Mouse (Mus musculus) lung, postnatal 0 days (tissue): ENCODE measurements around the gene Opa3. TPM values are rescaled to one million over a fixed set of nuclear protein-coding genes. Genes with fewer than 3 reads are reported as not detected.

Experiments
- ATAC-seq: fragments of 200-750 bp; cut with Nextera tagmentation; 2 replicates; pipeline ENCODE4 v1.8.0; 2017; ENCODE audit warnings: moderate library complexity
- DNase-seq: peaks from one replicate; pipeline ENCODE4 v3.0.0-alpha.2; 2016; ENCODE audit warnings: low spot score
- H3K27ac ChIP-seq: fragments of 300-500 bp; sonication (generic); 2 replicates; pipeline ENCODE4 v1.5.1; 2014; ENCODE audit warnings: antibody characterized with exemption, mild to moderate bottlenecking, low read length, mixed read lengths
- H3K27me3 ChIP-seq: fragments of 300-500 bp; sonication (generic); replicated peaks from 2 replicates; pipeline ENCODE4 v1.6.1; 2014; ENCODE audit warnings: low read length, mixed read lengths; ENCODE audit not compliant: insufficient read depth
- H3K36me3 ChIP-seq: fragments of 300-500 bp; sonication (generic); 2 replicates; pipeline ENCODE4 v1.6.1; 2014; ENCODE audit warnings: low read length, mixed read lengths; ENCODE audit not compliant: insufficient read depth
- H3K4me1 ChIP-seq: fragments of 300-500 bp; sonication (generic); 2 replicates; pipeline ENCODE4 v1.6.1; 2014; ENCODE audit warnings: antibody characterized with exemption, low read depth, low read length, mixed read lengths; ENCODE audit not compliant: insufficient read depth
- H3K4me2 ChIP-seq: fragments of 300-500 bp; sonication (generic); replicated peaks from 2 replicates; pipeline ENCODE4 v1.6.1; 2014; ENCODE audit warnings: low read depth, mild to moderate bottlenecking, low read length, moderate library complexity, mixed read lengths
- H3K4me3 ChIP-seq: fragments of 300-500 bp; sonication (generic); 2 replicates; pipeline ENCODE4 v1.5.1; 2014; ENCODE audit warnings: low read depth, low read length
- H3K9ac ChIP-seq: fragments of 300-500 bp; sonication (generic); replicated peaks from 2 replicates; pipeline ENCODE4 v1.6.1; 2014; ENCODE audit warnings: low read depth, mild to moderate bottlenecking
- H3K9me3 ChIP-seq: fragments of 300-500 bp; sonication (generic); 2 replicates; pipeline ENCODE4 v1.6.1; 2016; ENCODE audit warnings: low read length, mixed read lengths
- CTCF ChIP-seq: IDR thresholded peaks from 2 replicates; pipeline ENCODE4 v1.5.1; 2016; ENCODE audit warnings: antibody characterized with exemption, mild to moderate bottlenecking
- EP300 ChIP-seq: IDR thresholded peaks from 2 replicates; pipeline ENCODE4 v1.6.1; 2016; ENCODE audit warnings: antibody characterized with exemption, mild to moderate bottlenecking, control low read depth
- WGBS: fragments of 180-500 bp; shearing (Covaris S2); extraction: QIAGEN DNeasy Blood & Tissue Kit; methylation state at CpG from one replicate; pipeline ENCODE4 v1.1.7; 2014; 5-methylcytosine and 5-hydroxymethylcytosine counted together
- polyA plus RNA-seq: library from polyadenylated mRNA; unstranded; fragments of >200 nt; fragmentation: Nextera tagmentation; extraction: Ambion mirVana; gene quantifications from 2 replicates; pipeline ENCODE4 v1.2.1, GENCODE M21; 2015

The Opa3 gene
- polyA plus RNA-seq, 1 experiment from 2014 or later = 19.0 TPM

- no peaks in the 10 kb centered on the region for H3K36me3 ChIP-seq
- no peaks in the 10 kb centered on the region for H3K9me3 ChIP-seq
- ATAC-seq (no peak), DNase-seq (no peak)
- 59% methylated on average over 3 of the region's 3 CpGs for WGBS
- H3K4me3 ChIP-seq = no peak overlapping the region
- no peak overlapping the region for H3K9ac ChIP-seq
- TF ChIP-seq CTCF = peak; percentile 22; the same call in 1 of the 2 replicates
- TF ChIP-seq EP300 = no peak
- H3K4me2 ChIP-seq = no peak overlapping the region
- no peak overlapping the region for H3K27ac ChIP-seq
- no peaks in the 10 kb centered on the region for H3K4me1 ChIP-seq
- no peaks in the 10 kb centered on the region for H3K27me3 ChIP-seq
These were observed 8.1 kb upstream of the Opa3 start for GRCm38 (mm10) chr7:19220061-19220460.

DNA sequence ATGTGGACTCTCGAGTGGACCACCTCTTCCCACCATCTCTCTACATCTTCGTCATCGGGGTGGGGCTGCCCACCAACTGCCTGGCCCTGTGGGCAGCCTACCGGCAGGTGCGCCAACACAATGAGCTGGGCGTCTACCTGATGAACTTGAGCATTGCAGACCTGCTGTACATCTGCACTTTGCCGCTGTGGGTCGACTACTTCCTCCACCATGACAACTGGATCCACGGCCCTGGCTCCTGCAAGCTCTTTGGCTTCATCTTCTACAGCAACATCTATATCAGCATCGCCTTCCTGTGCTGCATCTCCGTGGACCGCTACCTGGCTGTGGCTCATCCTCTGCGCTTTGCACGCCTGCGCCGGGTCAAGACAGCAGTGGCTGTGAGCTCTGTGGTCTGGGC lies 5.9 kb upstream of the Opa3 start:
- DNase-seq (no peak), ATAC-seq (no peak)
- 89% methylated on average over 16 of the region's 16 CpGs for WGBS

DNA sequence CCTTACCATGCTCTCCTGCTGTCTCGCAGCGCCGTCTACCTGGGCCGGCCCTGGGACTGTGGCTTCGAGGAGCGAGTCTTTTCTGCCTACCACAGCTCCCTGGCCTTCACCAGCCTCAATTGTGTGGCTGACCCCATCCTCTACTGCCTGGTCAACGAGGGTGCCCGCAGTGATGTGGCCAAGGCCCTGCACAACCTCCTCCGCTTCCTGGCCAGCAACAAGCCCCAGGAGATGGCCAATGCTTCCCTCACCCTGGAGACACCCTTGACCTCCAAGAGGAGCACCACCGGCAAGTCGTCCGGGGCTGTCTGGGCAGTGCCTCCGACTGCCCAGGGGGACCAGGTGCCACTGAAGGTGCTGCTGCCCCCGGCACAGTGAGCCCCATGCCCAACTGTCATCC lies 5.3 kb upstream of the Opa3 start:
- no peak for ATAC-seq
- H3K36me3 ChIP-seq = no peaks in the 10 kb centered on the region
- H3K9ac ChIP-seq = no peak overlapping the region
- no peak overlapping the region for H3K27ac ChIP-seq
- no peaks in the 10 kb centered on the region for H3K27me3 ChIP-seq
- H3K9me3 ChIP-seq = no peaks in the 10 kb centered on the region
- DNase-seq = no peak
- H3K4me1 ChIP-seq = peaks cover 5% of the 10 kb centered on the region; the same call in 1 of the 2 replicates
- H3K4me3 ChIP-seq = no peak overlapping the region
- TF ChIP-seq EP300 (no peak), CTCF (no peak)
- H3K4me2 ChIP-seq = no peak overlapping the region
- 81% methylated on average over 14 of the region's 14 CpGs for WGBS

More for the DNA sequence above, 5.9 kb upstream of the Opa3 start:
- peaks cover 5% of the 10 kb centered on the region; the same call in 1 of the 2 replicates for H3K4me1 ChIP-seq
- H3K9me3 ChIP-seq = no peaks in the 10 kb centered on the region
- no peak overlapping the region for H3K9ac ChIP-seq
- TF ChIP-seq EP300 (no peak), CTCF (no peak)
- H3K27me3 ChIP-seq = no peaks in the 10 kb centered on the region
- no peak overlapping the region for H3K27ac ChIP-seq
- H3K4me3 ChIP-seq = no peak overlapping the region
- no peaks in the 10 kb centered on the region for H3K36me3 ChIP-seq
- H3K4me2 ChIP-seq = no peak overlapping the region

DNA sequence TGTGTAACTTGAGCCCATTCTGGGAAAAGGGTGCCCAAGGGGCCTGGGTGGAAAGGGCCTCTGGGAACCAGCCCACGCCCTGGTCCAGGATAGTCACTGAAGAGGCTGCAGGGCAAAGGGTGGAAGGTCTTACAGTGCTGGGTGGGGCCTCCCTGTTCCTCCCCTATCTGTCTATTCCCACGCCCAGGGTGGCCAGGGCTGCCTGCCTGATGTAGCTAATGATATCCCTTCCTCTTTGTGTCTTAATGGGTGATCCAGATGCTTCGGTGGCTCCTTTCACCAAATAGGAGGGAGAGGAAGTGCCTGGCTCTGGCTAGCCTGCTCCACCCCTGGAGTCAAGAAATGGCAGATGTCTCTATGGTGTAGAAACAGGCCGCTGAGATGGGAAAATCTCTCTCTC lies 3.2 kb upstream of the Opa3 start:
- Histone ChIP-seq H3K4me1 (peaks cover 8% of the 10 kb centered on the region), H3K27ac (no peak overlapping the region), H3K4me2 (no peak overlapping the region), H3K9ac (no peak overlapping the region), H3K27me3 (no peaks in the 10 kb centered on the region), H3K36me3 (no peaks in the 10 kb centered on the region), H3K9me3 (no peaks in the 10 kb centered on the region), H3K4me3 (no peak overlapping the region)
- no peak for TF ChIP-seq CTCF
- no peak for TF ChIP-seq EP300
- DNase-seq = no peak
- 84% methylated on average over 4 of the region's 4 CpGs for WGBS
- no peak for ATAC-seq

DNA sequence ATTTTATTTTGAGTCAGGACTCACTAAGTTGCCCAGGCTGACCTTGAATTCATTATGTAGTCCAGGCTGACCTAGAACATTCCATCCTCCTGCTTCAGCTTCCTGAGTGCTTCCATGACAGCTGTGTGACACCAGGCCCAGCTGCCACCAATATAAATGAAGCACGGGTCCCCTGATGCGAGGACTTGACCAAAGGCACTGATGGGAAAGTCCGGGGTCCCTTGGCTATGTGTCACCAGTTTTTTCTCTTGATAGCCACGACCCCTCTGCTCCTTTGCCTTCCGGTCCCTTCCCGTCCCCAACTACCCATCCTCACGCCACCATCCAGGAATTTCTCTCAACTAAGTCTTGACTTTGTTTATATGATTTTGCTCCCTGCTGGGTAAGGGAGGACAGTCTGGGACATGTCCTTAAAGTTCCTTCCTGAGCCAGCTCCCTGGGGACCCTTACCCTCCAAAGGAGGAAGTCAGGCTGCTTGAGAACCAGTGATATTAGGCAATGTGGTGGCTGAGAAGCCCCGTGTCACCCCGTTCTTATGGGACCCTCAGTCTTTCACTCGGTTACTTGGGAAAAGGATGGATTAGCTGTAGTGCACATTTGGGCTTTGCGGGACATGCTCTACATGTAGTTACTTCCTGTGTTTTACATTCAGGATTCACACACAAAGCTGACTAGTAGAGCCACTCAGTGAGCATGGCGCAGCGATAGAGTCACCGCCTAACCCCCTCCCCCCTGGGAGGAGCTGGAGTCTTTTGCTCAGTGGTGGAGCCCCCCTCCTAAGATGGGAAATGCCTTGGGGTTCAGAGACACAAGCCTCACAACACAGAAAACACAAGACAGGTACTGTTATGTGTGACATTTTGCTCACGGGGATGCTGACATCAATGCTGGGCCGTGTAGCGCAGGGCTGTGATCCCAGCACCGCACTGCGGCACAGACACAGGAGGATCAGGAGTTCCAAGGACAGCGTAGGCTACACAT lies 1.0 kb upstream of the Opa3 start:
- no peak for TF ChIP-seq CTCF
- TF ChIP-seq EP300 = no peak
- WGBS = 9% methylated on average over 20 of the region's 20 CpGs
- peak; percentile 76 for DNase-seq

GRCm38 (mm10) chr7:19228793-19229148 lies 637 bp downstream of the Opa3 start:
- DNase-seq (no peak), ATAC-seq (no peak)
- Histone ChIP-seq H3K9me3 (no peaks in the 10 kb centered on the region), H3K4me2 (peak overlapping the region; percentile 88), H3K9ac (peak overlapping the region; percentile 61), H3K27ac (peak overlapping the region; percentile 95), H3K36me3 (no peaks in the 10 kb centered on the region), H3K4me3 (peak overlapping the region; percentile 49), H3K27me3 (no peaks in the 10 kb centered on the region), H3K4me1 (peaks cover 8% of the 10 kb centered on the region)
- TF ChIP-seq EP300 (no peak), CTCF (no peak)
- WGBS = under 1% methylated on average over 14 of the region's 14 CpGs

More for the DNA sequence above, 1.0 kb upstream of the Opa3 start:
- ATAC-seq = peak; percentile 2
- H3K9ac ChIP-seq = peak overlapping the region; percentile 68
- H3K27ac ChIP-seq = peak overlapping the region; percentile 96
- peak overlapping the region; percentile 78 for H3K4me2 ChIP-seq
- H3K4me1 ChIP-seq = peaks cover 8% of the 10 kb centered on the region
- peak overlapping the region; percentile 64 for H3K4me3 ChIP-seq
- H3K36me3 ChIP-seq = no peaks in the 10 kb centered on the region
- no peaks in the 10 kb centered on the region for H3K9me3 ChIP-seq
- no peaks in the 10 kb centered on the region for H3K27me3 ChIP-seq
